Mouse (Mus musculus) G1E-ER4 (cell line): ENCODE measurements around the gene Rps27a. TPM values are rescaled to one million over a fixed set of nuclear protein-coding genes. Genes with fewer than 3 reads are reported as not detected.

ENCODE experiments used
- GATA1 ChIP-seq: IDR thresholded peaks from one replicate; pipeline ENCODE4 v1.8.0; 2012; ENCODE audit warnings: low read length, inconsistent platforms
- polyA plus RNA-seq: library from polyadenylated mRNA; stranded (reverse); fragments of >175 nt; gene quantifications from 2 replicates; pipeline ENCODE4 v1.2.3, GENCODE M21; 2012

The Rps27a gene
- polyA plus RNA-seq, result 53.5 and 64.9 TPM in 2 replicates

- no peak for TF ChIP-seq GATA1
These were observed at the start of gene Rps27a, which contains the start of gene Clhc1 for GRCm38 (mm10) chr11:29547752-29548503. Gene Rps27a (minus strand): TSS chr11:29548109. Gene Clhc1 (plus strand): TSS chr11:29547950.

GRCm38 (mm10) chr11:29597159-29597558 is 49.2 kb upstream of the Rps27a start:
- no peak for TF ChIP-seq GATA1

- TF ChIP-seq GATA1, result no peak
These were observed 47.3 kb upstream of the Rps27a start for GRCm38 (mm10) chr11:29595217-29595616.

GRCm38 (mm10) chr11:29579610-29580009 is 31.7 kb upstream of the Rps27a start:
- TF ChIP-seq GATA1, result no peak

GRCm38 (mm10) chr11:29572656-29573055 is 24.7 kb upstream of the Rps27a start:
- no peak for TF ChIP-seq GATA1

GRCm38 (mm10) chr11:29571536-29571935 is 23.6 kb upstream of the Rps27a start:
- no peak for TF ChIP-seq GATA1

GRCm38 (mm10) chr11:29563406-29563805 is 15.5 kb upstream of the Rps27a start:
- no peak for TF ChIP-seq GATA1

- no peak for TF ChIP-seq GATA1
These were observed 13.1 kb upstream of the Rps27a start for GRCm38 (mm10) chr11:29560990-29561389.

GRCm38 (mm10) chr11:29560452-29560851 is 12.5 kb upstream of the Rps27a start:
- TF ChIP-seq GATA1, result no peak

- TF ChIP-seq GATA1, result no peak
These were observed 1.5 kb upstream of the Rps27a start for GRCm38 (mm10) chr11:29549425-29549778.

GRCm38 (mm10) chr11:29548504-29549424 is 855 bp upstream of the Rps27a start:
- no peak for TF ChIP-seq GATA1

GRCm38 (mm10) chr11:29547249-29547751 is 609 bp downstream of the Rps27a start:
- no peak for TF ChIP-seq GATA1

- TF ChIP-seq GATA1, result no peak
These were observed 1.1 kb downstream of the Rps27a start for GRCm38 (mm10) chr11:29546762-29547161.

- no peak for TF ChIP-seq GATA1
These were observed 3.5 kb downstream of the Rps27a start for GRCm38 (mm10) chr11:29544225-29544945.

- no peak for TF ChIP-seq GATA1
These were observed 9.7 kb downstream of the Rps27a start for GRCm38 (mm10) chr11:29538201-29538600.
